Mouse (Mus musculus) CH12.LX (cell line): ENCODE results near the gene Cmtm8.

Experiments
- CTCF ChIP-seq, 2 experiments: IDR thresholded peaks in 1 of 2; conservative IDR thresholded peaks in 1 of 2; 2 replicates each; pipeline ENCODE4 v1.5.1; 2011 to 2012; ENCODE audit warnings: low read depth in 2 of 2, low read length in 2 of 2, improper control_type of control experiment in 1 of 2, inconsistent platforms in 1 of 2, mild to moderate bottlenecking in 1 of 2, moderate library complexity in 1 of 2
- GABPA ChIP-seq: IDR thresholded peaks from 2 replicates; pipeline ENCODE4 v1.6.1; 2012; ENCODE audit warnings: low read depth, low read length, improper control_type of control experiment, inconsistent platforms; ENCODE audit not compliant: insufficient replicate concordance
- POLR2A ChIP-seq: IDR thresholded peaks from 2 replicates; pipeline ENCODE4 v1.6.1; 2011; ENCODE audit warnings: low read depth, mild to moderate bottlenecking, improper control_type of control experiment, low read length
- SMC3 ChIP-seq: IDR thresholded peaks from 2 replicates; pipeline ENCODE4 v1.6.1; 2011; ENCODE audit warnings: low read depth, low read length, improper control_type of control experiment
- TBP ChIP-seq: conservative IDR thresholded peaks from 2 replicates; pipeline ENCODE4 v1.6.1; 2011; ENCODE audit warnings: low read depth, low read length, improper control_type of control experiment
- TCF12 ChIP-seq: IDR thresholded peaks from 2 replicates; pipeline ENCODE4 v1.6.1; 2014; ENCODE audit warnings: low read depth, mild to moderate bottlenecking, inconsistent platforms, low read length, improper control_type of control experiment
- ZC3H11A ChIP-seq: IDR thresholded peaks from 2 replicates; pipeline ENCODE4 v1.6.1; 2012; ENCODE audit warnings: low read depth, mild to moderate bottlenecking, inconsistent platforms, low read length, improper control_type of control experiment
- ZKSCAN1 ChIP-seq: IDR thresholded peaks from 2 replicates; pipeline ENCODE4 v1.6.1; 2012; ENCODE audit warnings: low read depth, inconsistent platforms, low read length, improper control_type of control experiment, borderline replicate concordance
- ZMIZ1 ChIP-seq: IDR thresholded peaks from 2 replicates; pipeline ENCODE4 v1.6.1; 2012; ENCODE audit warnings: low read depth, mild to moderate bottlenecking, inconsistent platforms, low read length, improper control_type of control experiment

GRCm38 (mm10) chr9:114817012-114817411 is 26.9 kb downstream of the Cmtm8 start:
- no peak for TF ChIP-seq TCF12
- TF ChIP-seq CTCF (conservative IDR thresholded peaks at IDR 0.05 in 1 of 2, IDR thresholded peaks at IDR 0.05 in 1 of 2; ENCODE audit: low read depth in 2 of 2, low read length in 2 of 2), result no peak
- TF ChIP-seq ZMIZ1, result no peak
- no peak for TF ChIP-seq ZKSCAN1
- no peak for TF ChIP-seq ZC3H11A
- TF ChIP-seq POLR2A, result no peak
- no peak for TF ChIP-seq GABPA
- no peak for TF ChIP-seq SMC3
- TF ChIP-seq TBP, result no peak
